Mouse (Mus musculus) midbrain, postnatal 0 days (tissue): ENCODE data around the gene Disp1. TPM values are rescaled to one million over a fixed set of nuclear protein-coding genes. Genes with fewer than 3 reads are reported as not detected.

Source experiments
- ATAC-seq: fragments of 200-750 bp; cut with Nextera tagmentation; 2 replicates; pipeline ENCODE4 v1.8.0; 2017; ENCODE audit warnings: moderate number of reproducible peaks, mild to moderate bottlenecking, moderate TSS enrichment, moderate library complexity; ENCODE audit not compliant: low FRiP score
- DNase-seq: peaks from one replicate; pipeline ENCODE4 v3.0.0-alpha.2; 2015; ENCODE audit warnings: low spot score
- H3K27ac ChIP-seq: fragments of 300-500 bp; sonication (generic); 2 replicates; pipeline ENCODE4 v1.5.1; 2014; ENCODE audit warnings: low read depth, mild to moderate bottlenecking, low read length, mixed read lengths
- H3K27me3 ChIP-seq: fragments of 300-500 bp; sonication (generic); 2 replicates; pipeline ENCODE4 v1.6.1; 2014; ENCODE audit warnings: low read length, control low read depth, mixed read lengths; ENCODE audit not compliant: insufficient read depth
- H3K36me3 ChIP-seq: fragments of 300-500 bp; sonication (generic); 2 replicates; pipeline ENCODE4 v1.6.1; 2014; ENCODE audit warnings: low read length, control low read depth, mixed read lengths; ENCODE audit not compliant: insufficient read depth
- H3K4me1 ChIP-seq: fragments of 300-500 bp; sonication (generic); 2 replicates; pipeline ENCODE4 v1.6.1; 2014; ENCODE audit warnings: mild to moderate bottlenecking, control low read depth, antibody characterized with exemption, low read length, mixed read lengths; ENCODE audit not compliant: insufficient read depth
- H3K4me2 ChIP-seq: fragments of 300-500 bp; sonication (generic); 2 replicates; pipeline ENCODE4 v1.6.1; 2014; ENCODE audit warnings: low read depth, mild to moderate bottlenecking, low read length, mixed read lengths; ENCODE audit not compliant: poor library complexity, severe bottlenecking
- H3K4me3 ChIP-seq: fragments of 300-500 bp; sonication (generic); 2 replicates; pipeline ENCODE4 v1.5.1; 2014; ENCODE audit warnings: low read depth, mild to moderate bottlenecking, low read length, moderate library complexity
- H3K9ac ChIP-seq: fragments of 300-500 bp; sonication (generic); replicated peaks from 2 replicates; pipeline ENCODE4 v1.6.1; 2014; ENCODE audit warnings: mild to moderate bottlenecking, low read length, moderate library complexity, mixed read lengths; ENCODE audit not compliant: poor library complexity, severe bottlenecking
- H3K9me3 ChIP-seq: fragments of 300-500 bp; sonication (generic); 2 replicates; pipeline ENCODE4 v1.6.1; 2016; ENCODE audit warnings: low read length, control low read depth
- CTCF ChIP-seq: IDR thresholded peaks from 2 replicates; pipeline ENCODE4 v1.5.1; 2016; ENCODE audit warnings: antibody characterized with exemption, mild to moderate bottlenecking
- WGBS: fragments of 180-500 bp; shearing (Covaris S2); extraction: QIAGEN DNeasy Blood & Tissue Kit; methylation state at CpG from one replicate; pipeline ENCODE4 v1.1.7; 2014; 5-methylcytosine and 5-hydroxymethylcytosine counted together
- polyA plus RNA-seq: library from polyadenylated mRNA; unstranded; fragments of >200 nt; fragmentation: Nextera tagmentation; extraction: Ambion mirVana; gene quantifications from 2 replicates; pipeline ENCODE4 v1.2.1, GENCODE M21; 2015
- total RNA-seq: library from RNA; depleted of rRNA; stranded (reverse); fragments of >200 nt; gene quantifications from 2 replicates; pipeline ENCODE4 v1.2.3, GENCODE M21; 2014

Gene Disp1
- total and polyA plus RNA-seq, 2 experiments from 2014 or later: 7.6 to 12.3 TPM

GRCm38 (mm10) chr1:183164648-183165071, 56.7 kb downstream of the Disp1 start:
- Histone ChIP-seq H3K4me2 (no peak overlapping the region), H3K36me3 (no peaks in the 10 kb centered on the region), H3K9ac (no peak overlapping the region), H3K4me3 (no peak overlapping the region), H3K4me1 (no peaks in the 10 kb centered on the region), H3K27ac (no peak overlapping the region), H3K27me3 (no peaks in the 10 kb centered on the region), H3K9me3 (no peaks in the 10 kb centered on the region)
- ATAC-seq (no peak), DNase-seq (no peak)
- no peak for TF ChIP-seq CTCF
- 71% methylated on average over 8 of the region's 8 CpGs for WGBS

GRCm38 (mm10) chr1:183164190-183164580, 57.1 kb downstream of the Disp1 start:
- H3K4me3 ChIP-seq: no peak overlapping the region
- 89% methylated on average over 6 of the region's 6 CpGs for WGBS

DNA sequence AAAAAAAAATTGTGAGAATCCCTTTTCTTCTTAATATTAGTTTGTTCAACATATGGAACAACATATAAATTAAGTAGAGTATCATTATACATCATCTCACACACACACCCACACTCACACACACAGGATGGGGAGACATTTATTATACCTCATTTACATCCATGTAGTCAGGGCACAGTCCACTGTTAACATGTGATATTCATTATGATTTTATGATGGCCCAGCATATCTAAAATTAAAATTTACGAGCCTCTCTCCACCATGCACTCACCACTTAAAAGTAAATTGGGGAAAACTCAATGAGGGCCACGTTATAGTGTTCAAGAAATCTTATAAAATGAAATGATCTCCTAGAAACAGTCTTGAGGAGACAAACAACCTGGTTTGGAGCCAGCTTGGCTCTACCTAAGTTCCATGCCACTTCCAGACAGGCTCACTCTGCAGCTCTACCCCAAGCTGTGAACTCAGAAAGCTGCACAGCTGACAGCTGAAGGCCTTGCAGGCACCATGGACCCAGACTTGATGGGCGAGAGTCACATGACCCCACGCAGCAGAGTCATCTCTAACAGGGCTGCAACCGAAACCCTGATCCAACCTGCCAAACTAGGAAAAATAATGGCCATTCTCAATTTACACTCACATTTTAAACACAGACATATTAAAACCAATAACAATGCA, 57.7 kb downstream of the Disp1 start:
- 84% methylated on average over 5 of the region's 5 CpGs for WGBS
- Histone ChIP-seq H3K9me3 (no peaks in the 10 kb centered on the region), H3K9ac (no peak overlapping the region), H3K4me3 (no peak overlapping the region), H3K4me2 (no peak overlapping the region), H3K4me1 (no peaks in the 10 kb centered on the region), H3K27me3 (no peaks in the 10 kb centered on the region), H3K36me3 (no peaks in the 10 kb centered on the region), H3K27ac (no peak overlapping the region)
- no peak for TF ChIP-seq CTCF
- no peak for ATAC-seq
- DNase-seq: no peak

More at GRCm38 (mm10) chr1:183164190-183164580, 57.1 kb downstream of the Disp1 start:
- DNase-seq: no peak
- H3K4me2 ChIP-seq: no peak overlapping the region
- no peak for TF ChIP-seq CTCF
- H3K9me3 ChIP-seq: no peaks in the 10 kb centered on the region
- no peaks in the 10 kb centered on the region for H3K27me3 ChIP-seq
- no peak overlapping the region for H3K27ac ChIP-seq
- H3K36me3 ChIP-seq: no peaks in the 10 kb centered on the region
- H3K9ac ChIP-seq: no peak overlapping the region
- H3K4me1 ChIP-seq: no peaks in the 10 kb centered on the region
- ATAC-seq: no peak

- no peak for ATAC-seq
- TF ChIP-seq CTCF: no peak
Observed at GRCm38 (mm10) chr1:183161057-183161456, 60.3 kb downstream of the Disp1 start.

GRCm38 (mm10) chr1:183160188-183160587, 61.1 kb downstream of the Disp1 start:
- Histone ChIP-seq H3K27ac (no peak overlapping the region), H3K36me3 (no peaks in the 10 kb centered on the region), H3K4me1 (peaks cover 4% of the 10 kb centered on the region; the same call in 1 of the 2 replicates), H3K27me3 (no peaks in the 10 kb centered on the region), H3K9ac (no peak overlapping the region), H3K4me2 (no peak overlapping the region), H3K9me3 (no peaks in the 10 kb centered on the region), H3K4me3 (no peak overlapping the region)
- 84% methylated on average over 6 of the region's 6 CpGs for WGBS
- DNase-seq (no peak), ATAC-seq (no peak)
- TF ChIP-seq CTCF: no peak

More at GRCm38 (mm10) chr1:183161057-183161456, 60.3 kb downstream of the Disp1 start:
- Histone ChIP-seq H3K36me3 (no peaks in the 10 kb centered on the region), H3K9ac (no peak overlapping the region), H3K4me3 (no peak overlapping the region), H3K9me3 (no peaks in the 10 kb centered on the region), H3K27ac (no peak overlapping the region), H3K4me1 (no peaks in the 10 kb centered on the region), H3K4me2 (no peak overlapping the region), H3K27me3 (no peaks in the 10 kb centered on the region)
- 77% methylated on average over 11 of the region's 11 CpGs for WGBS
- DNase-seq: no peak

DNA sequence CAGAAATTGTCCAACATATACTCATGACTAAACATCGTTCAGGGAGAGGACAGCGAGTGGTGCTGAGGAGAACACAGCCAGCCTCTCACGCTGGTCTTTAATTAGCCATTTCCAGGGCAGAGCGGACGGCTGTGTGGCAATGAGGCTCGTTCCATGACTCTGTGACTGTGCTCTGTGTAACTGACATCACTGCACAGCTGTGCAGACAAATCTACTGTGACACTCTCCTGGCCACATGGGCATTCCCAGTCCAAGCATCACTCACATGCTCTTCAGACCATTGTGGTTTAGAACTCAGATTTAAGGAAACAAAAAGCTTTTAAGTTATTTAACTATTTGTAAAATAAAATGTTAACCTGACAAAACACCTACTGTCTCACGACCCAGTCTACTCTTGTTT, 62.1 kb downstream of the Disp1 start:
- WGBS: 72% methylated on average over 7 of the region's 7 CpGs
- no peaks in the 10 kb centered on the region for H3K9me3 ChIP-seq
- H3K27ac ChIP-seq: no peak overlapping the region
- no peak for ATAC-seq
- no peak overlapping the region for H3K4me2 ChIP-seq
- H3K9ac ChIP-seq: no peak overlapping the region
- H3K27me3 ChIP-seq: no peaks in the 10 kb centered on the region
- H3K36me3 ChIP-seq: no peaks in the 10 kb centered on the region
- peaks cover 4% of the 10 kb centered on the region; the same call in 1 of the 2 replicates for H3K4me1 ChIP-seq
- H3K4me3 ChIP-seq: no peak overlapping the region
- no peak for DNase-seq
- TF ChIP-seq CTCF: no peak
